Mouse (Mus musculus): ENCODE data around the gene Dlgap4. TPM values are rescaled to one million over a fixed set of nuclear protein-coding genes. Genes with fewer than 3 reads are reported as not detected.

Gene Dlgap4
- total and polyA plus RNA-seq, 3 experiments = 12.4 to 38.5 (median 12.7) TPM

- no peak overlapping the region for H3K9ac ChIP-seq (ENCODE audit: insufficient read depth, low read depth)
- no peaks in the 10 kb centered on the region for H3K27me3 ChIP-seq (replicated peaks)
- no peaks in the 10 kb centered on the region for H3K9me3 ChIP-seq (replicated peaks; ENCODE audit: low read length)
- peaks cover 5 to 66% of the 10 kb centered on the region in 2 experiments for H3K36me3 ChIP-seq (replicated peaks in 1 of 2; ENCODE audit: control insufficient read depth in 1 of 2, insufficient read depth in 1 of 2, low read length in 1 of 2)
- H3K4me3 ChIP-seq (replicated peaks in 1 of 3; ENCODE audit: low read depth in 2 of 3, low read length in 2 of 3, poor library complexity in 1 of 3) = no peak overlapping the region
- no peak overlapping the region for H3K4me2 ChIP-seq (ENCODE audit: insufficient read depth, low read depth, poor library complexity, severe bottlenecking)
- no peak for DNase-seq (ENCODE audit: extremely low read depth)
- peaks cover 20 to 72% of the 10 kb centered on the region in 2 experiments for H3K4me1 ChIP-seq (ENCODE audit: control insufficient read depth in 1 of 2, insufficient read depth in 2 of 2)
- dilution Hi-C loops (cut with MboI; ENCODE audit: extremely low pct_ligation_motif_present, extremely low pct_unique_long_range_greater_than_20kb, low sequenced_read_pairs) (no loop called here), in situ Hi-C loops (cut with MboI; ENCODE audit: low pct_ligation_motif_present, low pct_unique_long_range_greater_than_20kb, low sequenced_read_pairs) (no loop called here)
- H3K79me2 ChIP-seq (replicated peaks; ENCODE audit: control insufficient read depth, extremely low read depth, insufficient read depth, poor library complexity, severe bottlenecking) = no peaks in the 10 kb centered on the region
- no peak overlapping the region for H3K27ac ChIP-seq (ENCODE audit: insufficient read depth, low read depth)
- peak; percentile 74; the same call in 1 of the 2 replicates for TF ChIP-seq TCF12 (IDR thresholded peaks at IDR 0.05; ENCODE audit: low read depth, low read length)
- TF ChIP-seq MEF2A (IDR thresholded peaks at IDR 0.05; ENCODE audit: borderline replicate concordance, low read depth, low read length) = no peak; the same call in 1 of the 2 replicates
- TF ChIP-seq JUND (conservative IDR thresholded peaks at IDR 0.05; ENCODE audit: low read depth, low read length) = no peak
Observed at GRCm38 (mm10) chr2:156743248-156743647, 129.7 kb downstream of the Dlgap4 start.

- in situ Hi-C loops (cut with MboI; ENCODE audit: low pct_ligation_motif_present, low pct_unique_long_range_greater_than_20kb, low sequenced_read_pairs) = no loop called here
- H3K27me3 ChIP-seq (replicated peaks) = no peaks in the 10 kb centered on the region
- peak; percentile 53 for DNase-seq (ENCODE audit: extremely low read depth)
- H3K4me2 ChIP-seq (ENCODE audit: insufficient read depth, low read depth, poor library complexity, severe bottlenecking) = no peak overlapping the region
- H3K36me3 ChIP-seq (replicated peaks in 1 of 2; ENCODE audit: control insufficient read depth in 1 of 2, insufficient read depth in 1 of 2, low read length in 1 of 2) = peaks cover 5 to 72% of the 10 kb centered on the region in 2 experiments
- no peak overlapping the region for H3K9ac ChIP-seq (ENCODE audit: insufficient read depth, low read depth)
- H3K9me3 ChIP-seq (replicated peaks; ENCODE audit: low read length) = no peaks in the 10 kb centered on the region
- H3K27ac ChIP-seq (ENCODE audit: insufficient read depth, low read depth) = no peak overlapping the region
- H3K4me1 ChIP-seq (ENCODE audit: control insufficient read depth in 1 of 2, insufficient read depth in 2 of 2) = peaks cover 20 to 76% of the 10 kb centered on the region in 2 experiments
- no peak overlapping the region for H3K4me3 ChIP-seq (replicated peaks in 1 of 3; ENCODE audit: low read depth in 2 of 3, low read length in 2 of 3, poor library complexity in 1 of 3)
- H3K79me2 ChIP-seq (replicated peaks; ENCODE audit: control insufficient read depth, extremely low read depth, insufficient read depth, poor library complexity, severe bottlenecking) = no peaks in the 10 kb centered on the region
- dilution Hi-C loops (cut with MboI; ENCODE audit: extremely low pct_ligation_motif_present, extremely low pct_unique_long_range_greater_than_20kb, low sequenced_read_pairs) = no loop called here
- TF ChIP-seq MAX (IDR thresholded peaks at IDR 0.05; ENCODE audit: low read length) (no peak), BHLHE40 (IDR thresholded peaks at IDR 0.05; ENCODE audit: low read depth, low read length) (peak; percentile 70), IRF4 (IDR thresholded peaks at IDR 0.05; ENCODE audit: low read depth, low read length) (peak; percentile 75), MEF2A (IDR thresholded peaks at IDR 0.05; ENCODE audit: borderline replicate concordance, low read depth, low read length) (no peak), JUN (IDR thresholded peaks at IDR 0.05; ENCODE audit: insufficient read depth, low read depth, low read length) (peak; percentile 24; the same call in 1 of the 2 replicates), UBTF (IDR thresholded peaks at IDR 0.05; ENCODE audit: low read depth, low read length) (no peak), MYC (IDR thresholded peaks at IDR 0.05; ENCODE audit: low read depth, low read length) (no peak), TBP (conservative IDR thresholded peaks at IDR 0.05; ENCODE audit: low read depth, low read length) (no peak), HCFC1 (IDR thresholded peaks at IDR 0.05; ENCODE audit: low read depth, low read length) (no peak), RAD21 (IDR thresholded peaks at IDR 0.05; ENCODE audit: low read depth, low read length) (no peak), KAT2A (IDR thresholded peaks at IDR 0.05; ENCODE audit: insufficient replicate concordance, low read length) (0 out of 2 replicates have a peak, but pooled peaks have one; percentile 21), POLR2A (IDR thresholded peaks at IDR 0.05; ENCODE audit: low read depth, low read length) (no peak), NELFE (IDR thresholded peaks at IDR 0.05; ENCODE audit: low read depth, low read length) (no peak), JUND (conservative IDR thresholded peaks at IDR 0.05; ENCODE audit: low read depth, low read length) (peak; percentile 62; the same call in 1 of the 2 replicates), TCF12 (IDR thresholded peaks at IDR 0.05; ENCODE audit: low read depth, low read length) (no peak), USF2 (conservative IDR thresholded peaks at IDR 0.05; ENCODE audit: low read depth, low read length) (peak; percentile 37; the same call in 1 of the 2 replicates), MAZ (IDR thresholded peaks at IDR 0.05; ENCODE audit: low read depth, low read length) (no peak), NRF1 (IDR thresholded peaks at IDR 0.05; ENCODE audit: low read depth, low read length) (no peak), E2F4 (IDR thresholded peaks at IDR 0.05; ENCODE audit: insufficient replicate concordance, low read depth, low read length) (no peak), ZKSCAN1 (IDR thresholded peaks at IDR 0.05; ENCODE audit: borderline replicate concordance, low read depth, low read length) (no peak), ZNF384 (IDR thresholded peaks at IDR 0.05; ENCODE audit: low read depth, low read length) (no peak), PAX5 (IDR thresholded peaks at IDR 0.05; ENCODE audit: low read length) (no peak), ZMIZ1 (IDR thresholded peaks at IDR 0.05; ENCODE audit: low read depth, low read length) (no peak), SMC3 (IDR thresholded peaks at IDR 0.05; ENCODE audit: low read depth, low read length) (no peak), RCOR1 (conservative IDR thresholded peaks at IDR 0.05; ENCODE audit: low read depth, low read length) (no peak), CTCF (conservative IDR thresholded peaks at IDR 0.05 in 1 of 2, IDR thresholded peaks at IDR 0.05 in 1 of 2; ENCODE audit: low read depth in 2 of 2, low read length in 2 of 2) (no peak), MXI1 (IDR thresholded peaks at IDR 0.05; ENCODE audit: low read depth, low read length) (no peak), ETS1 (conservative IDR thresholded peaks at IDR 0.05; ENCODE audit: low read depth, low read length) (no peak), GABPA (IDR thresholded peaks at IDR 0.05; ENCODE audit: insufficient replicate concordance, low read depth, low read length) (no peak), EP300 (IDR thresholded peaks at IDR 0.05; ENCODE audit: low read length) (peak; percentile 40; the same call in 1 of the 2 replicates), SIN3A (IDR thresholded peaks at IDR 0.05; ENCODE audit: low read length) (no peak), ELF1 (IDR thresholded peaks at IDR 0.05; ENCODE audit: low read depth, low read length) (no peak), USF1 (IDR thresholded peaks at IDR 0.05; ENCODE audit: low read depth, low read length) (peak; percentile 32; the same call in 1 of the 2 replicates)
Observed at GRCm38 (mm10) chr2:156744414-156744813, 130.9 kb downstream of the Dlgap4 start.
